Mouse (Mus musculus): ENCODE results near the gene Acp1.
A peak's percentile ranks its signal among the peaks of the same experiment; 100 is the strongest.

The Acp1 gene

DNA sequence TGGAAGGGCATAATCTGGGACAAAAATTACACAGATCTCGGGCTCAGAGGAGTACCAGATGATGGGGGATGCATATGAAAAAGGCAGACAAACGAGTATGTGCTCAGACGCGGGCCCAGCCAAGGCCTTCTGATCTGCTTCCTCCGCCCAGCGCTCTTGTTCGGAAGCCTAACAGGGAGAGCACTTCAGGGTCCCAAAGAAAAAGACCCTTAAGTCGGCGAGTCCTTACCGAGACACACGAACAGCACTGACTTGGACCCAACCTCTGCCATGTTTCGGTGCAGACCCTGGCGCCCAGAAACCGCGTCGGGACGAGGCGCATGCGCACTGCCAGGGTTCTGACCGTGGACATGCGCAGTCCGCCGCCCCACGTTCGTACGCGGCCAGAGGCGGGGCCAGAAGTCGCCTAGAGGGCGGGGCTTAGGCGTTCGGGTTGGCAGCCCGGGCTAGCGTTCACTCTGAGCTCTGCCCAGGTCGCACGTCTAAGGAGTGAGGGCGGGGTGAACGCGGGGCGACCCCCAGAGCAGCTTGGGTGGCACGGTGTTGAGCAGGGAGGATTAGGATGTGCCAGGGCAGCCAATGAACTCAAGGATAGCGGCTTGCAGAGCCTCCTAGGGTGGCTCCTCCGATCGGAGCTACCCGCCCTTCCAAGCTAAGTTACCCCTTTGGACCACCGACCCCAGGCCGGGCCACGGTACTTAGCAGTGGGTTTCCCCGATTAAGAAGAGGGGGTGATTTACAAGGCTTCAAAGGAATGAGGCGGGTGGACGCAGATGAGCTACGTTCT, at the start of gene Acp1, which contains the start of gene Sh3yl1:
Acp1 (minus strand) TSS at position 329 of the 787 bp plus-strand sequence.
Sh3yl1 (plus strand) TSS at position 408 of the 787 bp plus-strand sequence.
- peak; percentile 98 to 99 for DNase-seq

DNA sequence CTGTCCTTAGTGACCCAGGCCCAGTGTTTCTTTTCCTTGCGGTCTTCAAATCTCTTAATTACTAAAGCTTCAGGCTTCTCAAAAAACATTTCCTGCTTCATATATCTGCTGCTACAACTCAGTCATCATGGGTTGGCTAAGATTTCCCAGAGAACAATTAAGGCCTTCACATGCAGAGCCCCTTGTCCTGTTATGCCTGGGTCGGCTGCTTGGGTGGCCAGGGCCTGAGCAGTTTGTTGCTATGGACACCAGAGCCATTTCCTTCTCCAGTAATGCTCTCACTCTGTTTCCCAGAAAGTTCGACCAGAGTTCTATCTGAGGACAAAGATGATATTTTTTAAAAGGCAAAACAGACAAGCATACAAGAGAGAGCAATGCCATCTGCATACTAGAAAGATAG, 32.8 kb upstream of the Acp1 start:
- DNase-seq: no peak

DNA sequence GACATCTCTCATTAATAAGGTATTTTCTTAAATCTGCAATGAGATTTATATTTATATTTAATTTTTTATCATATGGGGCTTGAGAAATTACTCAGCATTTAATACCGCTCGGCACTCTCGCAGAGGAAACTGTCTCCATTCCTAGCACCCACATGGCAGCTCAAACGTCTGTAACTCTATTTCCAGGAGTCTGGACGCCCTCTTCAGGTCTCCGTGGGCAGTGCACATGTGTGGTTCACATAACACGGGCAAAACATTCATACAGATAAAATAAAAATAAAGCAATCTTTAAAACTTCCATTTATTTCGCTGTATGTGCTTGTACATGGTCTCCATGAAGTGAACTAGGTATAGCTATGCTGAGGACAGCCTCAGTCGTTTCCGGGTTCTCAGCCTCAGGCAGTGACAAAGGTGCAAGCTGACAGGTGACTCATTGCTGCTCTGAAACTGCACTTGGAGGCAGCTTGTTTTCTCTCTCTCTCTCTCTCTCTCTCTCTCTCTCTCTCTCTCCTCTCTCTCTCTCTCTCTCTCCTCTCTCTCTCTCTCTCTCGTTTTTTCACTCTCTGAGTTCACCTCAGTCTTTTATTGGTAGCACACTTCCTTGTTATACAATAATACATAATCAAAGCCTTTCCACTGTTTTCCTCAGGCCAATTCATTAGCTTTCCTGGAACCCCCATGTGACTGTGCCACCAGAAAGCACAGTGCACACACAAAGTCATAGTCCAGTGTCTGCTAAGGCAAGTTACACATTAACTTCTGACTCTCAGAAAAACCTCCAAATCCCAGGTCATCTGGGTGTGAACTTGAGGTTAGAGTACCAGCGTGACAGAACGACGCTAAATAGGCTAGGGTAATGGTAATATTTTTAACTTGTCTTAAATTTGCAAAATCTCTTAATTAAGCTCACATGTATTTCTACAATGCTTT, 31.9 kb upstream of the Acp1 start:
- no peak for DNase-seq

DNA sequence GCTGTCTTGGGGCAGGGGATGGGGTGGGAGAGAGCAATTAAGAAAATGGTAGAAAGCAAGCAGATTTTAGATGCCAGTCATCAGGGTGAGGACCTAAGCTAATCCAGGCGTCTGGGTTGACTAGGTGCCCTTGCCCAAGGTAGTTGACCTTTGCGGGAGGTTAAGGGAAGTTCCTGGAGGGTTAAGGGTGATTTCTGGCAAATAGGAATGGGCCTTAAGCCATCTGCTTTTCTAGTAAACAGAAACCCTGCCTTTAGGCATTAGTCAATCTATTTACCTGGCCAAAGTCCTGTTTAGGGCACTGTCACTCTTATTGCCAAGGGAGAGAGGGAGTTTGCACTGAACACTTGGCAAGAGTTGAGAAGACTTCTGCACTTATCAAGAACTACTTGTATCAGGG, 25.5 kb upstream of the Acp1 start:
- no peak for DNase-seq

DNA sequence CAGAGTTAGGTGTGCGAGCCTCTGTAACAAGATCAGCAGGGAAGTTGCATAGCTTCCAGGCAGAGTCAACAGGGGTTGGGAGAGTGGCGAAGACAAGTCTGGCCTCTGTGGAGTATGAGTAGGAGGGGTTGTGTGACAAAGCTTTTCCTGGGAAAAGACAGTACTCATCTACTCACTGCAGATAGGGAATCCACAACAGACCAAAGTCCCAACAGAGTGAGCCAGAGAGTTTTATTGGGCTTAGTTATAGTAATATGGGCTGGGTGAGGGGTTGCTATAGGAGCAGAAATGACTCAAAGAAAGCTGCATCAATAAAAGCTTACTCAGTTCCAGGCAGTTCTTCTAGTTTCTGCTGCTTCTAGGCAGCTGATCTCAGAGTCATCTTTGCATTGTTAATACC, 21.9 kb upstream of the Acp1 start:
- no peak for DNase-seq

DNA sequence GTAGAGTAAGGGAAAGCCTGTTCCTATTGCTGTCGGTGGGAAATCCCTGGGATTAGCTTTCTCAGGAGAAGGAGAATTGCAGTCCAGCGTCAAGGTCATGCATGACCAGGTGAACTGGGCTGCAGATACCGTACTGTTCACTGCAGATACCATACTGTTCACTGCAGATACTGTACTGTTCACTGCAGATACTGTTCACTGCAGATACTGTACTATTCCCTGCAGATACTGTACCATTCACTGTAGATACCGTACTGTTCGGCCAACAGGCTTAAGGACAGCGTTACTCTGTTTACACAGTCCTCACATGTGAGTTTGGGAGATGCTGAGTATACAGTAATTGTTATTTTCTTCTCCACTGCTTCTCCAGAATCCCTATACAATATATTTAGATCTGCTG, 16.8 kb upstream of the Acp1 start:
- DNase-seq: no peak

DNA sequence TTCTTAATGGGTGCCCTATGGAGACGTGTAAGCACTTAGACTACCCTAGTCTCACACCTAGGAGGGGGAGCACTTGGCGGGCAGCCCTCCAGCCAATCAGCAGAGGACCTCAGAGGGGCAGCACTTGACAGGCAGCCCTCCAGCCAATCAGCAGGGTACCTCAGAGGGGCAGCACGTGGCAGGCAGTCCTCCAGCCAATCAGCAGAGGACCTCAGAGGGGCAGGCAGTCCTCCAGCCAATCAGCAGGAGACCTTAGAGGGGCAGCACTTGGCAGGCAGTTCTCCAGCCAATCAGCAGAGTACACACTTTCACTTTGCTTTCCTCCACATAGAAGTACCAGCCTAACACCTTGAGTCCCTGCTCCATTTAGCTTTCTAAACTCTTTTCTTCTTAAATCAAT, 11.0 kb upstream of the Acp1 start:
- DNase-seq: peak in 1 of 2 experiments; percentile 10

DNA sequence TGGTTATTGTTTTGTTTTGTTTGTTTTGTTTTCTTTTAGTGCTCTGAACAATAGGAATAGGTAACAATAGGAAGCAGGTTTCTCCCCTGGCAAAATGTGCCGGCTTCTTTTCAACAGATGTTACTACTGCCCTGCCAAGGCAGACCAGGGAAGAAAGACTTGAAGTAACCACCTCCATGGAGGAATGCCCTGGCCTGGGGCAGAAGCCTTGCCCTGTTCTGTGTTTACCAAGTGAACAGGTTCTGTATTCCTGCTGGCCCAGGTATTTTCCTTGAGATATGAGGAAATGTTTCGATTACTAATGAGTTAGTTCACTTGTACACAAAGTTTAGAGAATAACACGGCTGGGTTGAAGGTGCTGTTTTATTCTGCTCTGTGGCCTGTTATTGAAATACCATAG, 1.5 kb upstream of the Acp1 start:
- no peak for DNase-seq

DNA sequence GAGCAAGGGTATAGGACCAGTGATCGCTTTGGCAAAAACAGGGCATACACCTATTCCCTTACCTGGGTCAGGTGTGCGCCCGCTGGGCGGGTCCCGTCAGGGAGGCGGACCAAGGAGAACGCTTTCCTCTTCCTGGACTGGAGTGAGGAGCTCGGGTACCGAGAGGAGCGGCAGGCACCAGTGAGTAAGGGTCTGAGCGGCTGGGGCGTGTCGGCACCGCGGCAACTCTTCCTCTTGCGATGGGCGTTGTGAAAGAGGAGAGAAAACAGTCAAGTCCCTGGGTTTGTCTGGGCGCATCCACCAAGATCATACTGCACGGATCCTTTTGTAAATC, 626 bp upstream of the Acp1 start:
- DNase-seq: peak; percentile 64 to 67

DNA sequence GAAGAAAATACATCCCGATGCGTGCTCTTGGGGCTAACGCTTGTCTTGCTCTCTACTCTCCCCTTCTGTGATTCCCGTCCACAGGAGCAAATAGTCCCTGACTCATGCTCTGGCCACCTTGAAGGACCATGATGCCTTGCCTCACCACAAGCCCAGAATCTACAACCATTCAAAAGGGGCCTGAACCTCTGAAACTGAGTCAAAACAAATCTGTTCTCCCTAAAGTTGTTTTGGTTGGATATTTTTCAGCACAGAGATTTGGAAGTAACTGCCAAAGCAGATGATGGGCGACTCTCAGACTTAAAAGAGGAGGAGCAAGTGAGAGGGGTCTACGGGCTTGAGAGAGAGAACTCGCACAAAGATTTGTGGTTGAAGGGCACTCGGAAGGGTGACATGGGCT, 529 bp downstream of the Acp1 start:
- DNase-seq: peak in 1 of 2 experiments; percentile 18

DNA sequence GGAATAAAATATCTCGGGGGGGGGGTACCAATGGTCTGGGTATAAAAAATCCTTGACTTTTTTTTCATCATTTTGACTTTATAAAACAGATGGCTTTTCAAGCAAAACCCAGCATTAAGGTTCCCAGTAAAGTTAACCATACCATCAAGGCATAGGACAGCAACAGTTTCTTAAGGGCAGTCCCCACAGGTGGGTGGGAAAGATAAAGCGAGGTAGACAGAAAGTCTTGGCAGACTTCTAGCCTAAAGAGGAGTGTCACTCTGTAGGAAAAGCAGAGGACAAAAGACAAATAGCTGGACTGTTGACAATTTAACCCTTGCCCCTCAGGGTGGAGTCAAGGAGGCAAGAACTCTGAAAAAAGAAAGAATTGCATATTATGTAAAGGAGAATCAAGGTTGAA, 1.5 kb downstream of the Acp1 start:
- DNase-seq: no peak

DNA sequence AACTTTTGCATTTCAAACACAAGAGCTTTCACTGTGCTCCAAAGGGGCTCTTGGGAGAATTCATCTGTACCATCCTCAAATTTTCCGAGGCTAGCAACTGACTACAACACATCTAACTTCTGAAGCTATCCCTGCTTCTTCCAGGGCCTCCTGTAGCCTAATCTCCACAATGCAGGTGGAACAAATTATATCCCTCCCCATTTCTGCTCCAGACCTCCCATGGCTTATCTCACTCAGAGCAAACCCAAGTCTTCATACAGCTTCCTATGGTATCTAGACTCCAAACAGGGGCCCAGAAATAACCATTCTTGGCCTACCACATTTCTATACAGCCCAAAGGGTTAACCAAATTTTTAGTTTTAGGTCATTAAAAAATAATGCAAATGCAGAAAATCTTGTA, 2.7 kb downstream of the Acp1 start:
- DNase-seq: no peak

DNA sequence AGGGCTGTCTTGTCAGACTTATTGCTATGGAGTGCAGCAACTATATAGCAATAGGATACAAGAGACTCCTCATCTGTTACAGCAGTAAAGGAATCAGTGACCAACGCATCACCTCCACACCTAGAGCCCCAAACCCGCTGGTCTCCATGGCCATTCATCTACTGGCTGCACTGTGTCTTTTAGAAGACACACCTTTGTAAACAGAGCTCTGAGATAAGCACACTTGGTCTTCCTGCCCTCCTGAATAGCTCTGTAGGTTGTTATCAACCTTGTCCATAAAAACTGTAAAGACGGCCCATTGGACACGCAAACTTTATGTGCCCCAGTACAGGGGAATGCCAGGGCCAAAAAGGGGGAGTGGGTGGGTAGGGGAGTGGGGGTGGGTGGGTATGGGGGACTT, 14.3 kb downstream of the Acp1 start:
- no peak for DNase-seq

DNA sequence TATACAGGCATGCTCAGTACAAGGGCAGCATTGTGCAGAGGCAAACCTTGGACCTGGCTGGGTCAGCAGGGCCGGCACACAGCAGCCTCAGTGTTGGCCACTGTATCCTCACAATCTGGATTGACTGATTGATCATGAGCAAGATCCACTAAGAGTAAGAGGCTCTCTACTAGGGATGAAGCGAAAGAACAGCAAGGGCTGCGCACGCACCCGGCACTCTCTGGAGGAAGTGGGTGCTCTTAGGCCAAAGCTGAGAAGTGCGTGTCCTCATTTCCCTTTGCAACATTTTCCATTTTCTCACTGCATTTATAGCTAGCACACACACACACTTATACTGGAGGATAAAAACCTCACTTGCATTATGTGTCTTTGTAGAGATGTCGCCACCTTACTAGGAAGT, 20.0 kb downstream of the Acp1 start:
- DNase-seq: no peak

DNA sequence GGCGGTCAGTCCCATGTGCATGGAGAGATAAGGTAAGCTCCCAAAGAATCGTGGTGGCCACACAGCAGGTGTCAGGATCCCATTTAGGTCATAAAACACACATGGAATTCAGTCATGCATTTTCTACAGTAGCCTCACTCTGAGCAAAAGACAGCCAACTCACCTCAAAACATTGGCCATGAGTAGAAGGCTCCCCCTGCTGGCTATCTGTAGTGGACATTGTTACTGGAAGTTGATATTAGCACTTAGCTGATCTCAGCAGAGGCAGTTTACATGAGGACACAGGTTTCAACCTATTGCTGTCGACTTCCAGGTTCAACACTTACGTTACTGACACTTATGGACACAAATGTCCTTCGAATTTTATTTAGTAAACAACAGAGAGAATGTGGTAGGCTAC, 21.3 kb downstream of the Acp1 start:
- DNase-seq: peak; percentile 87 to 90

DNA sequence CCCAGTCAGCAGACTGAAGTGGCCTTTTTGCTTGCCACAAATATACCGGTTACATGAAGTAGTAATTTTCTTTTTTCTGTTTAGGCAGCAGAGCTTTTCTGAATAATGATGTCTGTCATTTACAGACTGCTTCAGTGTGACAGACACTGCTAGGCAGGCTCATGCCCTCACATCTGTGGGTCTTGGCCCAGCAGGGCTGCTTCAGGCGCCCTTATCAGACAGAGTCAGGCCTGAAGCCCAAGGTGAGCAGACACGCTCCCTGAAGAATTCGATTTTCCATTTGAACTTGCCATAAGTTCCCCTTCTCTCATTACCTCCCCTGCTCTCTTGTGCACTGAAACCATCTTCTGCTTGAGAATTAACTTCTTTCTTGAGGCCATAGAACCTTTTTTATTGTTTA, 23.4 kb downstream of the Acp1 start:
- no peak for DNase-seq

DNA sequence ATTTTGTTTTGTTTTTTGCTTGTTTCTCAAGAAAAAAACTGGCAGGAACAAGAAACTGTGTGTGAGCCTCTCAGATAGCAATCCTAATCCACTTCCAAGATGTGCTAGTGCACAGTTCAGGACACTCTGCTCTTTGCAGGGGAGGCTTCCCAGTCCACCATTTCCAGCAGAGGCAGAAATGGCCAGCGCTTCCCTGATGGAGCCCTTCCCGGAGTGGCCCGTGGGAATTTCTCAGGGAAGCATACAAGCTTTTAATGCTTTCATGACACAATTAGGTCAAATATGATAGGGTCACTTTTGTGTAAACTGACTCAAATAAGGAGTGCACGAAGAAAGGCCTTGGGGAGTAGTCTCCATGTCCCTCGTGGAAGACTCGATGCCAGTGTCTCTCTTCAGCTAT, 25.5 kb downstream of the Acp1 start:
- DNase-seq: no peak

DNA sequence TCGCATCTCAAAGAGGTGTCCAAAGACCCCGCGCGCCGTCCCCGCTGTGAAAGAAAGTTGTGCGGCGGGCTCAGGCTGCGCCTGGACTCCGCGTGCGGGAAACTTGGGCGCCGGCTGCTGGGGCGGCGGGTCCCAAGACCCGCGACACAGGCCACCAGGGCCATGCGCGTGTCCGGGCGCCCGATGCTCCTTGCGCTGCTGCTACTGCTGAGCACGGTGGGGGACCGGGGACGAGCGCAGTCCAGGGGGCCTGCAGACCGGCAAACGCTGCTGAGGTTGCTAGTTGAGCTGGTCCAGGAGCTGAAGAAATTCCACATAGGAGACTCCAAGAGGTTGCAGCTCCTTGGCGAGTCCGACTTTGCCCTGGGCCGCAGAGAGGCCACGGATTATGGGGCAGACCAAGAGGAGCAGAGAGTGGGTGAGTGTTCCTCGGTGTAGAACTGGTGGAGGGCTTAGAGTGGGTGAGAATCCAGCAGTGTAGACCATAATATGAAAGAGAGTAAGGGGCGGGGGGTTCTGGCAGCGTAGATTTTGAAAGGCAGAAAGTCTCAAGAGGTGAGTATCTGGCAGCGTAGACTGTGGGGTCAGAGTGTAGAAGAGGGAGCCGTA, 26.7 kb downstream of the Acp1 start:
- DNase-seq: peak in 1 of 2 experiments; percentile 9

DNA sequence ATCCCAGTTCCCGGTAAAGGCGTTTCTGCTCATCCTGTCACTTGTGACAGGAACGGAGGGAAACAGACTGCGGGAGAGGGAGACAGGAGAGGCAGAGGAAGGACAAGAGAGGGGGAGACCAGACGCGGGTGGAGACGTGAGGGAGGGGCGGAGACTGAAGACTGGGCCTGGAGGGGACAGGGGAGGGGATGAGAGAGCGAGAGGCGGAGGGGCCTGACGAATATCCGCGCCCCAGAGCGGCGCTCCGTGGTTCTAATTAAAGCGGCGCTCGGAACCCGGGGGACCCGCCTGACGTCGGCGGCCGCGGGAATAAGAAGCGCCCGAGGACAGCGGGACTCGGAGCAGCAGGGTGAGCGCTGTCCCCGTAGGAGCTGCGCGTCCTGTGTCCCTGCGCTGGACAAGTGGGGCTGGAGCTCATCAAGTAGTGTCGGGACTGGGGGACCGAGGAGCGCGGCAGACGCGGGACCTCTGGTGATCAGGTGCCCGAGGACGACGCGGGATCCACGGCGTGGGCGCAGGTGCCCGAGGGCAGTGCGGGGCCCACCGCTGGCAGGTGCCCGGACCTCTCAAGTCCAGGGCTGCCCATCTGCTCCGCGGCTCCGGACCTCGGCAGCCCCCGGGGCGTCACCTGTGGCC, 27.3 kb downstream of the Acp1 start, which contains the start of gene Alkal2:
Alkal2 (plus strand) TSS at position 337 of the 636 bp plus-strand sequence.
- DNase-seq: peak; percentile 16 to 24

DNA sequence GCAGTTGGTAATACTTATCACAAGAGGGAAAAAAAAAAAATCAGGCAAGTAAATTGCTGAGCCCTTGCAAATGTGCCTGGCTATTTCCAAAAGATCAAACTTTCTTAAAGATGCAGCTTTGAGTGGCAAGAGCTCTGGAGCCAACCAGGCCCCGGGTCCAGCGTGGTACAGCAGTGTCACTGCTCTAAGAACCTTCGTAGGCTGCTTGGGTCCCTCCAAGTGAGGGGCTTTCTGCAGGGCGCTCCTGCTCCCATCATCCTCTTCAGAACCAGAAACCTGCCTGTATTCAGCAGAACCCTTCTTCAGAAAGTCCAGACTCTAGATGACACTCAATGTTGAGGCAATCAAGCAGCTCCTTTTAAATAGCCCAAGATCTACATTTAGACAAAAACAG, 27.8 kb downstream of the Acp1 start:
- DNase-seq: peak in 1 of 2 experiments; percentile 9

DNA sequence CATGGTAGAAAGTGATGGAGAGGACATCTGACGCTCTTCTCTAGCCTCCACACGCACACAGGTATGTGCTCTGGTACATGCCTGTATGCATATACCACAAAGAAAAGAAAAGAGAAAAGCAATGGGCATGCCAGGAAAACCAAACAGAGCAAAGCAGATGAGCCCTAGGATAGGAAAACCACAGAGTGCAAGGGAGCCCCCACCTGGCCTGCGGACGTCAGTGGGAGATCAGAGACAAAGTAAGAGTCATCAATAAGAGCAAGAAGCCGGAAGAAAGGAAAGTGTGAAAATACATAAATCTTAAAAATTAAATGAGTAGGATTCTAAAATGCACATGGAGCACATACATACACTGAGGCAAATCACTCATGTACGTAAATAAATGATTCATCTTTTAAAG, 31.9 kb downstream of the Acp1 start:
- DNase-seq: peak; percentile 38 to 40

DNA sequence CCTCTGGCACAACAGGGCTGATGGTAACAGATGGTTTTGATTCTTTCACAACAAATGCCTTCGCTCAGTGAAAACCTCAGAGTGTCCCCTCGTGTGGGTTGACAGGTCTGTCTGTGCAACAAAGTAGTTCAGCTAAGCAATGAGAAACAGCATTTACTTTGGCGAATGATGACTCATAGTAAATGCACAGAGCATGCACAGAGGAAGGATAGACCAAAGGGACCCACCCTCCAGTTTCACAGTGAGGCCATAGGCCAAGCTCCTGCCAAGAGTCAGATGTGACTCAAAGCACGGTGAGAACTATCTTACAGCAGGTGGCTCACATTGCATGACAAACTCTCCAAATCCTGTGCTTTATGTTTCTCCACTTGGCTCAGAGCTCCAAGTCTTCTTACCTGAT, 45.6 kb downstream of the Acp1 start:
- DNase-seq: no peak

DNA sequence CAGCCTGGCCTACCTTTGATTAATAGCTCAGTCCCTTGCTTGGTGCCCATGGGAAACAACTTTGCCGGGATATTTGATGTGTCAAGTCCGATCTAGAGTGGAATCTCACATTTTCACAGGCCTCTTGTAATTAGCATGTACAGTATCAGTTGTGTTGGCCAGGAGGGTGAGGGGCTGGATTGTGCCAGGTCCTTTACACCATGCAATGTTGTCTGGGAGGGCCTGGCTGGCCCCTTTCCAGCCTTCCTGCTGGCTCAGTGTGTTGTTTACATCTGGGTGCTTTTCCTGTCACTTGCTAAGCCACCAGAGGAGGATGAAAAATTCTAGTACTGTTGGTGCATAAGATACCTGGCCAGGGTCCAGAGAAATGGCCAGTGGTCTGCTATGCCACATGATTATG, 47.0 kb downstream of the Acp1 start:
- peak; percentile 44 to 52 for DNase-seq
